Mouse (Mus musculus) heart, adult 9 months (tissue): ENCODE data around the gene Bcl9.

Experiments
- DNase-seq, 2 experiments: peaks; one replicate each; pipeline ENCODE4 v3.0.0; 2022; ENCODE audit warnings: low spot score in 2 of 2

Gene Bcl9

GRCm38 (mm10) chr3:97232328-97232727 lies 65.4 kb downstream of the Bcl9 start:
- DNase-seq = no peak

GRCm38 (mm10) chr3:97231857-97232256 lies 65.9 kb downstream of the Bcl9 start:
- no peak for DNase-seq

- DNase-seq = no peak
Observed at GRCm38 (mm10) chr3:97230631-97231404, 66.9 kb downstream of the Bcl9 start.

GRCm38 (mm10) chr3:97228457-97228856 lies 69.3 kb downstream of the Bcl9 start:
- no peak for DNase-seq

- no peak for DNase-seq
Observed at GRCm38 (mm10) chr3:97228020-97228419, 69.7 kb downstream of the Bcl9 start.

- peak; percentile 92 to 93 for DNase-seq
Observed at GRCm38 (mm10) chr3:97227259-97228005, 70.3 kb downstream of the Bcl9 start.

GRCm38 (mm10) chr3:97226719-97227118 lies 71.0 kb downstream of the Bcl9 start:
- peak; percentile 25 to 38 for DNase-seq

- no peak for DNase-seq
Observed at GRCm38 (mm10) chr3:97225231-97225630, 72.5 kb downstream of the Bcl9 start.

GRCm38 (mm10) chr3:97223261-97223660 lies 74.5 kb downstream of the Bcl9 start:
- DNase-seq = no peak

GRCm38 (mm10) chr3:97215526-97215925 lies 82.2 kb downstream of the Bcl9 start:
- no peak for DNase-seq

- peak in 1 of 2 experiments; percentile 57 for DNase-seq
Observed at GRCm38 (mm10) chr3:97214439-97214838, 83.3 kb downstream of the Bcl9 start.

GRCm38 (mm10) chr3:97213871-97214270 lies 83.8 kb downstream of the Bcl9 start:
- no peak for DNase-seq

GRCm38 (mm10) chr3:97211177-97211576 lies 86.5 kb downstream of the Bcl9 start:
- DNase-seq = no peak

GRCm38 (mm10) chr3:97209351-97209750 lies 88.4 kb downstream of the Bcl9 start:
- no peak for DNase-seq

GRCm38 (mm10) chr3:97206521-97206920 lies 91.2 kb downstream of the Bcl9 start:
- no peak for DNase-seq

- peak in 1 of 2 experiments; percentile 33 for DNase-seq
Observed at GRCm38 (mm10) chr3:97203880-97204279, 93.8 kb downstream of the Bcl9 start.

- peak; percentile 40 to 54 for DNase-seq
Observed at GRCm38 (mm10) chr3:97201943-97202342, 95.8 kb downstream of the Bcl9 start.

- DNase-seq = no peak
Observed at GRCm38 (mm10) chr3:97199261-97199660, 98.5 kb downstream of the Bcl9 start.

GRCm38 (mm10) chr3:97196571-97196970 lies 101.1 kb downstream of the Bcl9 start:
- DNase-seq = no peak

GRCm38 (mm10) chr3:97185098-97185860 lies 112.4 kb downstream of the Bcl9 start:
- peak in 1 of 2 experiments; percentile 51 for DNase-seq

GRCm38 (mm10) chr3:97183810-97184209 lies 113.9 kb downstream of the Bcl9 start:
- DNase-seq = no peak

- DNase-seq = no peak
Observed at GRCm38 (mm10) chr3:97180527-97180926, 117.2 kb downstream of the Bcl9 start.
